Mouse (Mus musculus) B cell, adult 2 months (primary cell): ENCODE data around the gene Hist2h2bb.

Source experiments
- DNase-seq, 2 experiments: peaks; one replicate each; pipeline ENCODE4 v3.0.0; 2022

Gene Hist2h2bb

DNA sequence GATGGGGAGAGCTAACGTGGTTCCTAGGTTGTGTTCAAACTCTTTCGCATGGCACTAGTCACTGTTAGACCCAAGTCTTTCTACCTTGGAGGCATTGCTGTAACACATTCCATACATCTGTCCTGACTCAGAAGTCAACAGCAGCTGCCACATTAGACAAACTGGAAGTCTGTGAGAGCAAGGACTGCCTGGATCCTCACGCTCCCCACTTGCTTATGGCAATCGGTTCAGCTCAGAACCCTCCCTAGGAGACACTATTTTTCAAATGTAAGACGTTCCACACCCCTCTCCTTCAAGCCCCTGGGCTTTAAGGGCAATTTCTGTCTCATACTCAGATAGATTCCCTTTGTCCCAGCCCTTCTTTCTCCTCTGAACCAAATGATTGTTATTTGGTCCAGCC lies 32.5 kb downstream of the Hist2h2bb start:
- DNase-seq = no peak

DNA sequence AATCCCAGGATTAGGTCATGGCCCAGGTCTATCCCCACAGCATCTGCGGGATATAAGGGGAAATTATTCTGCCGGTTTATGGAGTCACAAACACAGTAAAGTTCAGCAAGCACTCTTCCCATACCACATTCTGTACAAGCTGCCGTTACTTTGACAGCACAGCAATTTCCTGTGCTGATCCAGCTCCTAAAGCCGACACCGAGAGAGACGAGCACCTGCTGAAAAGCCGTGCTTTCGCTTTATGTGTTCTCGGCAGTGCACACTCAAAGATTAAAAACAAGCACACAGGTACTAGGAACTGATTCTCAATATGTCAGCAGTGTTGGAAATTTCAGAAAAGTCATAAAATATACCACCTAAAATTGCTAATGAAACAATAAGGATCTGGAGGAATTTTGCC lies 37.0 kb downstream of the Hist2h2bb start:
- no peak for DNase-seq

DNA sequence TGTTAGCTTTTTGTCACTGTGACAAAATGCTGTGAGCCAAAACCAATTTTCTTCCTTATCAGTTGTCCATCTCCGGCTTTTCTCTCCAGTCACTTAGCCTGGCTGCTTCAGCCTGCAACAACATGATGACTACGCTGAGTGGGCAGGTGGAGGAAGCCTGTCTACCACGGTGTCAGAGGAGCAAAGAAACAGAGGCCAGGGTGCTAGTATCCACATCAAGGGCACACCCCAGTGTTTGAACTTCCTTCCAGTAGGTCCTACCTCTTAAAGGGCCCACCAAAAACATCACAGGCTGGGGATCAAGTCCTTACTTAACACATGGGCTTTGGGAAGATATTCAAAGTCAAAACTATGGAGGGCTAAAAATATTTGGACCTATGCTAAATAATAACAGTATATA lies 39.9 kb downstream of the Hist2h2bb start:
- no peak for DNase-seq

DNA sequence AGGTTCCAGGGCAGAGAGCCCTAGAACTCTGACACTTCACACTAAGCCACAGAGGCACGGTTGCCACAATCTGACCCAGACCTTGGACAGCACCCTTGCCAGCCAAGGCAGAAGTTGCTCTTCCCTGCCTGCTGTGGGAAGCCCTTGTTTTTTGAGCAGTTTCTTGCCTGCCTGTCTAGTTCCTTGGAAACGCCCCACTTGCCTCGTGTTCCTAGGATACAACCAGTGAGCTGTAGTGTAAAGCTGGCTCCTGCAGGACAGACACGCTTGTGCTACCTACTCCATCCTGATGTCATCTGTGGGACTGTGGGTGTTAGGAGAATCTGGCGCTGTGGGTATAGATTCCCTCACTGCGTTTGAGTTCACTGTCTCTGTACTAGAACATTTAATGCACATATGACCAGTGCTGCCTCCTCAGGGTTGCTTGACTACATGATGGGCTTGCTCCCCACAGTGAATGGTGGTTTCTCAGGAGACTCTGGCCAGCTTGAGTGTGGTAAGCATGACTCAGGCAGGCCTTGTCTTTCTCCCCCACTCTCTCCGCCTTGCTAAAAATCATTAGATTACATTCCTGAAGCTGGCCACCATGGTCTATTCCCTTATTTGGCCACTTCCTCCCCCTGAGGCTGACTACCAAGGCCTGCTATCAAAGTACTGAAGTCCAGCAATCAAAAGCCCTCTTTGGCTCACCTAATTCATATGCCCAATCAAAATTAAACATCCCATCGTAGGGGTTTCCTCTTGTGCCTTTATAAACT lies 43.0 kb downstream of the Hist2h2bb start:
- no peak for DNase-seq
